Mouse (Mus musculus): Measurements from ENCODE around the gene Nras. TPM values are rescaled to one million over a fixed set of nuclear protein-coding genes. Genes with fewer than 3 reads are reported as not detected.

The Nras gene
- 109 and 132 TPM in 2 replicates for total RNA-seq (2014; fragmentation: Nextera tagmentation)
- 131 and 146 TPM in 2 replicates for total RNA-seq (2017)
- 5.9 and 6.3 TPM in 2 replicates for polyA plus RNA-seq (2012)

DNA sequence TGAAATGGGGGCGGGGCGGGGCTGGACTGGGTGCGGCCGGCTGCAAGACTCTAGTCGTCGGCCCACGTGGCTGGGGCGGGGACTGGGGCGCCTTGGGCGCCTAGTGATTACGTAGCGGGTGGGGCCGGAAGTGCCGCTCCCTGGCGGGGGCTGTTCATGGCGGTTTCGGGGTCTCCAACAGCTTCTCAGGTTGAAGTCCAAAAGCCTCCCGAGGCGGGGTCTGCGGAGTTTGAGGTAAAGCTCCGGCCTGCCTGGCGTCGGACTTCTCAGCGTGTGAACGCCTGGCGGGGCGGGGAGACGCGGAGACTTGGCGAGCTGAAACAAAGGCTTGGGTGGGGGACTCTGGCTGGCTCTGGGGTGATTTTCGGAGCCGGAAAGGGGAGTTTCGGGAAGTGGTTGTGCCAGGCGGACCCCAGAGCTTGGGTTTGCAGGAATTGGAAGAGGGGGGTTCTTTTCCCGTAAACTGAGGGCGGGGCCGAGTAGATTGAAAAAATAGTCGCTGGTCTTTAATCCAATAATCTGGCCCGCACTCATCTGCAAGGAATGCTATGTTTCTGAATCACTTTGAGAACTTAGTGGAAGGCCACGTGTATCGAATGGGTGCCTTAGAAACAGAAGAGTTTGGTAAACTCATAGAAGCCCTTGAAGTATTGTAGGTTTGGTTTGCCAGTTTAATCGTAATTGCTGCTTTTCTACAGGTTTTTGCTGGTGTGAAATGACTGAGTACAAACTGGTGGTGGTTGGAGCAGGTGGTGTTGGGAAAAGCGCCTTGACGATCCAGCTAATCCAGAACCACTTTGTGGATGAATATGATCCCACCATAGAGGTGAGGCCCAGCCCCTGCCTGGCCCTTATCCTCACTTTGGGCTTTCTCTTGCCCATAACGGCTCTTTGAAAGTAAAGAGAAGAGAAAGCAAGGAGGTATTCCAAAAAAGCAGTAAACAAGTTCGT is at the start of gene Nras:
Nras (plus strand) TSS at position 79 of the 951 bp plus-strand sequence.
- Histone ChIP-seq H3K4me3 (ENCODE audit: low read depth, low read length) (peak within 1 kb of the TSS; percentile 77), H3K9me3 (replicated peaks) (no peaks in the 10 kb centered on the region), H3K36me3 (replicated peaks) (peaks cover 72% of the 10 kb centered on the region), H3K27me3 (ENCODE audit: insufficient read depth, low read length) (no peaks in the 10 kb centered on the region), H3K4me1 (ENCODE audit: insufficient read depth, low read depth, low read length) (peaks cover 12% of the 10 kb centered on the region)
- ATAC-seq (ENCODE audit: extremely low read depth, insufficient number of reproducible peaks, low FRiP score, poor library complexity, severe bottlenecking) (peak; percentile 85), DNase-seq (ENCODE audit: low spot score) (peak; percentile 83)
- TF ChIP-seq GATA2 (IDR thresholded peaks at IDR 0.05; ENCODE audit: borderline replicate concordance, low read depth, low read length) (no peak), POLR2AphosphoS5 (IDR thresholded peaks at IDR 0.05; ENCODE audit: insufficient replicate concordance, low read depth, low read length) (no peak; the same call in 1 of the 2 replicates), TAL1 (conservative IDR thresholded peaks at IDR 0.05; ENCODE audit: low read depth, low read length) (no peak), CTCF (IDR thresholded peaks at IDR 0.05; ENCODE audit: low read depth, low read length) (no peak), GATA1 (IDR thresholded peaks at IDR 0.05; ENCODE audit: borderline replicate concordance, low read length) (no peak)

DNA sequence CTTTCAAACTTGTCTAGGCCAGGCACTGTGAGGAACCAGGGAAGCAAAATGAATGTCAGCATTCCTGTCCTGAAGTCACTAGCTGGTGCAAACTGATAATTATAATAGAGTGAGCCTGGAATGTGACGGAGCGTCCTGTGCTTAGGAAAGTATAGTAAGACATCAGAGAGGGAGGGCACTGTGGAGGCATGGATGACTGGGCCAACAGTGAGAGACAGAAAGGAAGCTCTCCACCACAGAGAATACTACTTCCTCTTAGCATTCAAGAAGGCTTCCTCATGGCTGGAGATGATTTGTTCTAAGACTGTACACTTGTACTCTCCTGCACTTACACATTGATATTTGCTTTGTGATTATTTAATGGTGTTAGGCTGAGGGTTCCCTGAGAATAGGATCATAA is 40.7 kb upstream of the Nras start:
- ATAC-seq (ENCODE audit: extremely low read depth, insufficient number of reproducible peaks, low FRiP score, poor library complexity, severe bottlenecking), result no peak

GRCm38 (mm10) chr3:103019462-103019861 is 38.6 kb upstream of the Nras start:
- no peak for DNase-seq (ENCODE audit: low spot score)
- H3K9me3 ChIP-seq (replicated peaks), result no peaks in the 10 kb centered on the region
- TF ChIP-seq TAL1 (conservative IDR thresholded peaks at IDR 0.05; ENCODE audit: low read depth, low read length) (no peak), POLR2AphosphoS5 (IDR thresholded peaks at IDR 0.05; ENCODE audit: insufficient replicate concordance, low read depth, low read length) (no peak), CTCF (IDR thresholded peaks at IDR 0.05; ENCODE audit: low read depth, low read length) (no peak), GATA1 (IDR thresholded peaks at IDR 0.05; ENCODE audit: borderline replicate concordance, low read length) (no peak), GATA2 (IDR thresholded peaks at IDR 0.05; ENCODE audit: borderline replicate concordance, low read depth, low read length) (no peak)
- peaks cover 26% of the 10 kb centered on the region for H3K4me1 ChIP-seq (ENCODE audit: insufficient read depth, low read depth, low read length)
- ATAC-seq (ENCODE audit: extremely low read depth, insufficient number of reproducible peaks, low FRiP score, poor library complexity, severe bottlenecking), result no peak
- peaks cover 6% of the 10 kb centered on the region for H3K36me3 ChIP-seq (replicated peaks)
- H3K27me3 ChIP-seq (ENCODE audit: insufficient read depth, low read length), result no peaks in the 10 kb centered on the region
- H3K4me3 ChIP-seq (ENCODE audit: low read depth, low read length), result peak overlapping the region; percentile 89; the same call in 1 of the 2 replicates

More for the DNA sequence above, 40.7 kb upstream of the Nras start:
- TF ChIP-seq CTCF (IDR thresholded peaks at IDR 0.05; ENCODE audit: low read depth, low read length), result no peak
- TF ChIP-seq GATA2 (IDR thresholded peaks at IDR 0.05; ENCODE audit: borderline replicate concordance, low read depth, low read length), result no peak
- TF ChIP-seq TAL1 (conservative IDR thresholded peaks at IDR 0.05; ENCODE audit: low read depth, low read length), result no peak
- TF ChIP-seq POLR2AphosphoS5 (IDR thresholded peaks at IDR 0.05; ENCODE audit: insufficient replicate concordance, low read depth, low read length), result no peak
- Histone ChIP-seq H3K27me3 (ENCODE audit: insufficient read depth, low read length) (no peaks in the 10 kb centered on the region), H3K9me3 (replicated peaks) (no peaks in the 10 kb centered on the region), H3K4me1 (ENCODE audit: insufficient read depth, low read depth, low read length) (peaks cover 21% of the 10 kb centered on the region), H3K36me3 (replicated peaks) (peaks cover 2% of the 10 kb centered on the region), H3K4me3 (ENCODE audit: low read depth, low read length) (no peak overlapping the region)
- no peak for DNase-seq (ENCODE audit: low spot score)

DNA sequence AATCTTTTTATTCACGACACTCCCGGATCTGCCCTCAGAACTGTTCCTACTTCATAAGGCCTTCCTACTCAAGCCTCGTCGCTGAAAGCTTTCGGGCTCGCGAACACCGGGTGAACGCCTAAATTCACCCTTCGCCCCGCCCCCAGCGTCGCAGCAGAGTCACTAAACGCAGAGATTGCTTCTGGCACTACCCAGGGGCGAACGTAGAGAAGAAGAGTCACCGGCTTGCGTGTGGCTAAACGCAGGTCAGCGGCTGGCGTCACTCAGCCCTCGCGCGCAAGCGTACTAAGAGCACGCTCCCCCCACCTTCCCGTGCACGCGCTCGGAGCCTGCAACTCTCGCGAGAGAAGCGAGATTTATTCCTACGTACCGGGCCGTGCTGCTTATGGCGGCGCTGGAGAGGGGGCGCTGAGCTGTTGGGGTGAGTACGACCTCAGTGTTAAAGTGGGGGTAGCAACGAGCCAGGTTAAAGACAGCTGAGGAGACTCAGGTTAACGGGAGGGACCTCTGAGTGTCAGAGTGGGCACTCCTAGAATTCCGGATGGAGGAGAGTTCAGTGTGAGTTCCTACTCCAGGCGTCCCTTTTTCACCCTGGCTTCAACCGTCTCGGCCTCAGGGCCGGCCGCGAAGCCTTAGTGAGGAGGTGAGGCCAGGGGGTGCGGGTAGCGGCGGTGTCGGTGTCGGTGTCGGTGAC is 37.7 kb upstream of the Nras start, which contains the start of gene Csde1:
Csde1 (plus strand) TSS at position 178 of the 694 bp plus-strand sequence.
- peak; percentile 92 for ATAC-seq (ENCODE audit: extremely low read depth, insufficient number of reproducible peaks, low FRiP score, poor library complexity, severe bottlenecking)
- no peaks in the 10 kb centered on the region for H3K9me3 ChIP-seq (replicated peaks)
- H3K36me3 ChIP-seq (replicated peaks), result peaks cover 13% of the 10 kb centered on the region
- peak; percentile 83 for DNase-seq (ENCODE audit: low spot score)
- H3K4me3 ChIP-seq (ENCODE audit: low read depth, low read length), result peak within 1 kb of the TSS; percentile 89
- no peaks in the 10 kb centered on the region for H3K27me3 ChIP-seq (ENCODE audit: insufficient read depth, low read length)
- peaks cover 34% of the 10 kb centered on the region for H3K4me1 ChIP-seq (ENCODE audit: insufficient read depth, low read depth, low read length)
- TF ChIP-seq GATA2 (IDR thresholded peaks at IDR 0.05; ENCODE audit: borderline replicate concordance, low read depth, low read length), result no peak

GRCm38 (mm10) chr3:103020943-103021638 is 37.0 kb upstream of the Nras start:
- Histone ChIP-seq H3K4me1 (ENCODE audit: insufficient read depth, low read depth, low read length) (peaks cover 34% of the 10 kb centered on the region), H3K27me3 (ENCODE audit: insufficient read depth, low read length) (no peaks in the 10 kb centered on the region), H3K36me3 (replicated peaks) (peaks cover 16% of the 10 kb centered on the region), H3K4me3 (ENCODE audit: low read depth, low read length) (peak overlapping the region; percentile 89), H3K9me3 (replicated peaks) (no peaks in the 10 kb centered on the region)
- DNase-seq (ENCODE audit: low spot score), result peak; percentile 74
- ATAC-seq (ENCODE audit: extremely low read depth, insufficient number of reproducible peaks, low FRiP score, poor library complexity, severe bottlenecking), result peak; percentile 62
- TF ChIP-seq TAL1 (conservative IDR thresholded peaks at IDR 0.05; ENCODE audit: low read depth, low read length) (no peak), CTCF (IDR thresholded peaks at IDR 0.05; ENCODE audit: low read depth, low read length) (no peak), GATA2 (IDR thresholded peaks at IDR 0.05; ENCODE audit: borderline replicate concordance, low read depth, low read length) (no peak)

- Histone ChIP-seq H3K36me3 (replicated peaks) (peaks cover 57% of the 10 kb centered on the region), H3K27me3 (ENCODE audit: insufficient read depth, low read length) (no peaks in the 10 kb centered on the region), H3K4me1 (ENCODE audit: insufficient read depth, low read depth, low read length) (peaks cover 31% of the 10 kb centered on the region), H3K4me3 (ENCODE audit: low read depth, low read length) (no peak overlapping the region), H3K9me3 (replicated peaks) (no peaks in the 10 kb centered on the region)
- no peak for ATAC-seq (ENCODE audit: extremely low read depth, insufficient number of reproducible peaks, low FRiP score, poor library complexity, severe bottlenecking)
- no peak for TF ChIP-seq TAL1 (conservative IDR thresholded peaks at IDR 0.05; ENCODE audit: low read depth, low read length)
- no peak for TF ChIP-seq GATA2 (IDR thresholded peaks at IDR 0.05; ENCODE audit: borderline replicate concordance, low read depth, low read length)
- TF ChIP-seq GATA1 (IDR thresholded peaks at IDR 0.05; ENCODE audit: borderline replicate concordance, low read length), result no peak
- no peak for TF ChIP-seq POLR2AphosphoS5 (IDR thresholded peaks at IDR 0.05; ENCODE audit: insufficient replicate concordance, low read depth, low read length)
- no peak for TF ChIP-seq CTCF (IDR thresholded peaks at IDR 0.05; ENCODE audit: low read depth, low read length)
- no peak for DNase-seq (ENCODE audit: low spot score)
Measured at GRCm38 (mm10) chr3:103026174-103026573, 31.9 kb upstream of the Nras start.

Measured in G1E (cell line).